Mouse (Mus musculus): Measurements from ENCODE around the gene Mettl22. TPM values are rescaled to one million over a fixed set of nuclear protein-coding genes. Genes with fewer than 3 reads are reported as not detected.

Mettl22 gene
- polyA plus RNA-seq, 1 experiment from 2014 or later, result 5.9 TPM

GRCm38 (mm10) chr16:8491743-8492490 lies 21.3 kb downstream of the Mettl22 start:
- Histone ChIP-seq H3K27me3 (ENCODE audit: control insufficient read depth, insufficient read depth, low read depth, low read length) (no peaks in the 10 kb centered on the region; the same call in 1 of the 2 replicates), H3K9ac (ENCODE audit: low read depth, low read length) (no peak overlapping the region), H3K36me3 (ENCODE audit: control insufficient read depth, insufficient read depth) (no peaks in the 10 kb centered on the region; the same call in 1 of the 2 replicates), H3K4me2 (ENCODE audit: low read depth, low read length) (no peak overlapping the region), H3K9me3 (replicated peaks; ENCODE audit: control insufficient read depth, low read length) (no peaks in the 10 kb centered on the region), H3K4me1 (ENCODE audit: control insufficient read depth, low read depth, low read length) (no peaks in the 10 kb centered on the region), H3K27ac (ENCODE audit: low read length) (no peak overlapping the region), H3K4me3 (ENCODE audit: low read depth, low read length) (no peak overlapping the region)
- 35% methylated on average over 13 of the region's 13 CpGs for WGBS (ENCODE audit: insufficient replicate concordance)
- ATAC-seq (ENCODE audit: low read depth), result no peak

GRCm38 (mm10) chr16:8494268-8494667 lies 23.7 kb downstream of the Mettl22 start:
- 0 out of 2 replicates have a peak, but pooled peaks have one; percentile 58 for ATAC-seq (ENCODE audit: low read depth)
- Histone ChIP-seq H3K4me3 (ENCODE audit: low read depth, low read length) (no peak overlapping the region), H3K4me2 (ENCODE audit: low read depth, low read length) (no peak overlapping the region), H3K36me3 (ENCODE audit: control insufficient read depth, insufficient read depth) (no peaks in the 10 kb centered on the region), H3K27ac (ENCODE audit: low read length) (no peak overlapping the region), H3K27me3 (ENCODE audit: control insufficient read depth, insufficient read depth, low read depth, low read length) (no peaks in the 10 kb centered on the region; the same call in 1 of the 2 replicates), H3K4me1 (ENCODE audit: control insufficient read depth, low read depth, low read length) (no peaks in the 10 kb centered on the region), H3K9ac (ENCODE audit: low read depth, low read length) (no peak overlapping the region), H3K9me3 (replicated peaks; ENCODE audit: control insufficient read depth, low read length) (no peaks in the 10 kb centered on the region)
- 24% methylated on average over 4 of the region's 4 CpGs for WGBS (ENCODE audit: insufficient replicate concordance)

GRCm38 (mm10) chr16:8496967-8497366 lies 26.4 kb downstream of the Mettl22 start:
- Histone ChIP-seq H3K4me3 (ENCODE audit: low read depth, low read length) (no peak overlapping the region), H3K36me3 (ENCODE audit: control insufficient read depth, insufficient read depth) (no peaks in the 10 kb centered on the region), H3K27me3 (ENCODE audit: control insufficient read depth, insufficient read depth, low read depth, low read length) (no peaks in the 10 kb centered on the region; the same call in 1 of the 2 replicates), H3K4me1 (ENCODE audit: control insufficient read depth, low read depth, low read length) (no peaks in the 10 kb centered on the region), H3K9me3 (replicated peaks; ENCODE audit: control insufficient read depth, low read length) (no peaks in the 10 kb centered on the region), H3K9ac (ENCODE audit: low read depth, low read length) (no peak overlapping the region), H3K4me2 (ENCODE audit: low read depth, low read length) (no peak overlapping the region), H3K27ac (ENCODE audit: low read length) (no peak overlapping the region)
- ATAC-seq (ENCODE audit: low read depth), result no peak
- WGBS (ENCODE audit: insufficient replicate concordance), result 50% methylated on average over 2 of the region's 2 CpGs

GRCm38 (mm10) chr16:8504271-8504670 lies 33.7 kb downstream of the Mettl22 start:
- H3K27me3 ChIP-seq (ENCODE audit: control insufficient read depth, insufficient read depth, low read depth, low read length), result no peaks in the 10 kb centered on the region
- H3K4me3 ChIP-seq (ENCODE audit: low read depth, low read length), result no peak overlapping the region
- ATAC-seq (ENCODE audit: low read depth), result no peak
- WGBS (ENCODE audit: insufficient replicate concordance), result 36% methylated on average over 2 of the region's 2 CpGs
- no peaks in the 10 kb centered on the region for H3K9me3 ChIP-seq (replicated peaks; ENCODE audit: control insufficient read depth, low read length)
- no peak overlapping the region for H3K4me2 ChIP-seq (ENCODE audit: low read depth, low read length)
- no peaks in the 10 kb centered on the region for H3K36me3 ChIP-seq (ENCODE audit: control insufficient read depth, insufficient read depth)
- no peaks in the 10 kb centered on the region for H3K4me1 ChIP-seq (ENCODE audit: control insufficient read depth, low read depth, low read length)
- H3K9ac ChIP-seq (ENCODE audit: low read depth, low read length), result no peak overlapping the region
- H3K27ac ChIP-seq (ENCODE audit: low read length), result no peak overlapping the region

GRCm38 (mm10) chr16:8509894-8510293 lies 39.3 kb downstream of the Mettl22 start:
- H3K4me1 ChIP-seq (ENCODE audit: control insufficient read depth, low read depth, low read length), result no peaks in the 10 kb centered on the region
- no peak overlapping the region for H3K27ac ChIP-seq (ENCODE audit: low read length)
- no peak overlapping the region for H3K4me2 ChIP-seq (ENCODE audit: low read depth, low read length)
- H3K9ac ChIP-seq (ENCODE audit: low read depth, low read length), result no peak overlapping the region
- ATAC-seq (ENCODE audit: low read depth), result no peak
- H3K36me3 ChIP-seq (ENCODE audit: control insufficient read depth, insufficient read depth), result no peaks in the 10 kb centered on the region
- no peaks in the 10 kb centered on the region for H3K9me3 ChIP-seq (replicated peaks; ENCODE audit: control insufficient read depth, low read length)
- H3K4me3 ChIP-seq (ENCODE audit: low read depth, low read length), result no peak overlapping the region
- peaks cover 14% of the 10 kb centered on the region for H3K27me3 ChIP-seq (ENCODE audit: control insufficient read depth, insufficient read depth, low read depth, low read length)
- WGBS (ENCODE audit: insufficient replicate concordance), result 53% methylated on average over 5 of the region's 5 CpGs

- peaks cover 14% of the 10 kb centered on the region for H3K27me3 ChIP-seq (ENCODE audit: control insufficient read depth, insufficient read depth, low read depth, low read length)
- H3K36me3 ChIP-seq (ENCODE audit: control insufficient read depth, insufficient read depth), result no peaks in the 10 kb centered on the region
- WGBS (ENCODE audit: insufficient replicate concordance), result 8% methylated on average over 5 of the region's 5 CpGs
- no peak overlapping the region for H3K9ac ChIP-seq (ENCODE audit: low read depth, low read length)
- ATAC-seq (ENCODE audit: low read depth), result peak; percentile 23
- peak overlapping the region; percentile 56 for H3K4me3 ChIP-seq (ENCODE audit: low read depth, low read length)
- no peak overlapping the region for H3K27ac ChIP-seq (ENCODE audit: low read length)
- H3K4me1 ChIP-seq (ENCODE audit: control insufficient read depth, low read depth, low read length), result no peaks in the 10 kb centered on the region
- peak overlapping the region; percentile 48 for H3K4me2 ChIP-seq (ENCODE audit: low read depth, low read length)
- H3K9me3 ChIP-seq (replicated peaks; ENCODE audit: control insufficient read depth, low read length), result no peaks in the 10 kb centered on the region
Measured at GRCm38 (mm10) chr16:8512830-8513229, 42.2 kb downstream of the Mettl22 start.

- ATAC-seq (ENCODE audit: low read depth), result peak; percentile 94
- 2% methylated on average over 46 of the region's 46 CpGs for WGBS (ENCODE audit: insufficient replicate concordance)
Measured at GRCm38 (mm10) chr16:8513236-8513906, 42.8 kb downstream of the Mettl22 start, which contains the start of gene Abat. Abat (plus strand) TSS chr16:8513429.

GRCm38 (mm10) chr16:8514180-8514579 lies 43.6 kb downstream of the Mettl22 start:
- ATAC-seq (ENCODE audit: low read depth), result peak; percentile 51
- peak overlapping the region; percentile 43; the same call in 1 of the 2 replicates for H3K27ac ChIP-seq (ENCODE audit: low read length)
- H3K9ac ChIP-seq (ENCODE audit: low read depth, low read length), result no peak overlapping the region

More at GRCm38 (mm10) chr16:8513236-8513906, 42.8 kb downstream of the Mettl22 start, which contains the start of gene Abat:
- peak within 1 kb of the TSS; percentile 48 for H3K4me2 ChIP-seq (ENCODE audit: low read depth, low read length)
- peaks cover 14% of the 10 kb centered on the region for H3K27me3 ChIP-seq (ENCODE audit: control insufficient read depth, insufficient read depth, low read depth, low read length)
- H3K9ac ChIP-seq (ENCODE audit: low read depth, low read length), result peak within 1 kb of the TSS; percentile 40
- no peaks in the 10 kb centered on the region for H3K36me3 ChIP-seq (ENCODE audit: control insufficient read depth, insufficient read depth)
- H3K27ac ChIP-seq (ENCODE audit: low read length), result peak within 1 kb of the TSS; percentile 43
- H3K9me3 ChIP-seq (replicated peaks; ENCODE audit: control insufficient read depth, low read length), result no peaks in the 10 kb centered on the region
- peak within 1 kb of the TSS; percentile 56 for H3K4me3 ChIP-seq (ENCODE audit: low read depth, low read length)
- no peaks in the 10 kb centered on the region for H3K4me1 ChIP-seq (ENCODE audit: control insufficient read depth, low read depth, low read length)

GRCm38 (mm10) chr16:8520525-8520924 lies 49.9 kb downstream of the Mettl22 start:
- peak overlapping the region; percentile 35; the same call in 1 of the 2 replicates for H3K27ac ChIP-seq (ENCODE audit: low read length)
- 67% methylated on average over 5 of the region's 5 CpGs for WGBS (ENCODE audit: insufficient replicate concordance)

More at GRCm38 (mm10) chr16:8514180-8514579, 43.6 kb downstream of the Mettl22 start:
- Histone ChIP-seq H3K9me3 (replicated peaks; ENCODE audit: control insufficient read depth, low read length) (no peaks in the 10 kb centered on the region), H3K4me2 (ENCODE audit: low read depth, low read length) (peak overlapping the region; percentile 28), H3K4me3 (ENCODE audit: low read depth, low read length) (peak overlapping the region; percentile 56), H3K36me3 (ENCODE audit: control insufficient read depth, insufficient read depth) (no peaks in the 10 kb centered on the region), H3K27me3 (ENCODE audit: control insufficient read depth, insufficient read depth, low read depth, low read length) (peaks cover 14% of the 10 kb centered on the region), H3K4me1 (ENCODE audit: control insufficient read depth, low read depth, low read length) (no peaks in the 10 kb centered on the region)
- WGBS (ENCODE audit: insufficient replicate concordance), result 28% methylated on average over 4 of the region's 4 CpGs

More at GRCm38 (mm10) chr16:8520525-8520924, 49.9 kb downstream of the Mettl22 start:
- no peak overlapping the region for H3K9ac ChIP-seq (ENCODE audit: low read depth, low read length)
- peaks cover 12% of the 10 kb centered on the region for H3K4me1 ChIP-seq (ENCODE audit: control insufficient read depth, low read depth, low read length)
- no peak overlapping the region for H3K4me3 ChIP-seq (ENCODE audit: low read depth, low read length)
- no peaks in the 10 kb centered on the region for H3K27me3 ChIP-seq (ENCODE audit: control insufficient read depth, insufficient read depth, low read depth, low read length)
- no peaks in the 10 kb centered on the region for H3K9me3 ChIP-seq (replicated peaks; ENCODE audit: control insufficient read depth, low read length)
- H3K4me2 ChIP-seq (ENCODE audit: low read depth, low read length), result no peak overlapping the region
- no peaks in the 10 kb centered on the region for H3K36me3 ChIP-seq (ENCODE audit: control insufficient read depth, insufficient read depth)
- ATAC-seq (ENCODE audit: low read depth), result peak; percentile 65
